Mouse (Mus musculus): ENCODE data around the gene Hsp90ab1.

- no peak for TF ChIP-seq EP300 (optimal IDR thresholded peaks at IDR 0.05)
- peak; percentile 78 for TF ChIP-seq CTCF (IDR thresholded peaks at IDR 0.05; ENCODE audit: low read depth)
These were observed 23.7 kb upstream of the Hsp90ab1 start for GRCm38 (mm10) chr17:45596631-45597396.
